Mouse (Mus musculus) embryonic facial prominence, embryonic 12.5 days (tissue): ENCODE measurements at regions not wholly inside any gene's neighbourhood (a gene's known extent, or its start where the extent isn't known, plus 50 kb on each side); places are given as distances from the start of the nearest gene placed in this dataset.
A peak's percentile ranks its signal among the peaks of the same experiment; 100 is the strongest.
"Not testable (repeated sequence)": the region's sequence is repeated elsewhere in the genome, so short reads cannot be mapped to it uniquely, and the experiment has no call there.

Experiments
- ATAC-seq: fragments of 200-750 bp; cut with Nextera tagmentation; 2 replicates; pipeline ENCODE4 v1.8.0; 2017; ENCODE audit not compliant: insufficient number of reproducible peaks, insufficient read depth, low FRiP score, low TSS enrichment
- H3K27ac ChIP-seq: fragments of 300-500 bp; sonication (generic); 2 replicates; pipeline ENCODE4 v1.5.1; 2016; ENCODE audit warnings: mild to moderate bottlenecking
- H3K27me3 ChIP-seq: fragments of 300-500 bp; sonication (generic); 2 replicates; pipeline ENCODE4 v1.6.1; 2016; ENCODE audit warnings: mild to moderate bottlenecking, moderate library complexity
- H3K36me3 ChIP-seq: fragments of 300-500 bp; sonication (generic); 2 replicates; pipeline ENCODE4 v1.6.1; 2016; ENCODE audit warnings: mild to moderate bottlenecking
- H3K4me1 ChIP-seq: fragments of 300-500 bp; sonication (generic); 2 replicates; pipeline ENCODE4 v1.6.1; 2016
- H3K4me2 ChIP-seq: fragments of 300-500 bp; sonication (generic); replicated peaks from 2 replicates; pipeline ENCODE4 v1.6.1; 2016; ENCODE audit warnings: mild to moderate bottlenecking, moderate library complexity
- H3K4me3 ChIP-seq: fragments of 300-500 bp; sonication (generic); 2 replicates; pipeline ENCODE4 v1.5.1; 2016; ENCODE audit warnings: mild to moderate bottlenecking
- H3K9ac ChIP-seq: fragments of 300-500 bp; sonication (generic); 2 replicates; pipeline ENCODE4 v1.6.1; 2016; ENCODE audit warnings: mild to moderate bottlenecking, moderate library complexity
- H3K9me3 ChIP-seq: fragments of 300-500 bp; sonication (generic); 2 replicates; pipeline ENCODE4 v1.6.1; 2016; ENCODE audit warnings: mild to moderate bottlenecking, moderate library complexity
- WGBS: fragments of 180-500 bp; shearing (Covaris S2); methylation state at CpG from one replicate; pipeline ENCODE4 v1.1.7; 2016; 5-methylcytosine and 5-hydroxymethylcytosine counted together

DNA sequence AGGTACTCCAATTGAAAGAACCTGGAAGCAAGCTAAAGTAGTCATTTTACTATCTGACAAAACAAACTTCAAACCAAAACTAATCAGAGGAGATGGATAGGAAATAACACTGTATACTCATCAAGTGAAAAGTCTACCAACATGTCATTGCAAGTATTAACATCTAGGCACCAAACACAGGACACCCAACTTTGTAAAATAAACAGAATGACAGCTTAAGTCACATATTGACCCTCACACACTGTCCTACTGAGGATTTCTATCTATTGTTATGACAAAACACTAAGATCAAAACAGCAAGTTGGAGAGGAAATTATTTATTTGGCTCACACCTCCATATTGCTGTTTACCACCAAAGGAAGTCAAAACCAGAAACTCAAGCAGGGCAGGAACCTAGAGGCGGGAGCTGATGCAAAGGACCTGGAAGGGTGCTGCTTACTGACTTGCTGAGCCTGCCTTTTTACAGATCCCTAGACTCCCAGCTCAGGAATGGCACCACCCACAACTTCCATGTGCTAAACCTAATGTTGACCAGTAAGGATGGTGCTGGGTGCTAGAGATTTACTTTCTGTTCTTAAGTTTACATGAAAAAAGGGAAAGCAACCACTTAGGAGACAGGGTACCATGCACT, 244.2 kb downstream of the Prr30 start:
- Histone ChIP-seq H3K27ac (no peak overlapping the region), H3K9ac (no peak overlapping the region), H3K36me3 (no peaks in the 10 kb centered on the region), H3K4me3 (no peak overlapping the region), H3K27me3 (no peaks in the 10 kb centered on the region), H3K4me1 (0 out of 2 replicates have a peak, but pooled peaks cover under 1% of the 10 kb centered on the region), H3K4me2 (no peak overlapping the region), H3K9me3 (no peaks in the 10 kb centered on the region)
- ATAC-seq = no peak
- WGBS = 86% methylated on average over 1 of the region's 1 CpGs

DNA sequence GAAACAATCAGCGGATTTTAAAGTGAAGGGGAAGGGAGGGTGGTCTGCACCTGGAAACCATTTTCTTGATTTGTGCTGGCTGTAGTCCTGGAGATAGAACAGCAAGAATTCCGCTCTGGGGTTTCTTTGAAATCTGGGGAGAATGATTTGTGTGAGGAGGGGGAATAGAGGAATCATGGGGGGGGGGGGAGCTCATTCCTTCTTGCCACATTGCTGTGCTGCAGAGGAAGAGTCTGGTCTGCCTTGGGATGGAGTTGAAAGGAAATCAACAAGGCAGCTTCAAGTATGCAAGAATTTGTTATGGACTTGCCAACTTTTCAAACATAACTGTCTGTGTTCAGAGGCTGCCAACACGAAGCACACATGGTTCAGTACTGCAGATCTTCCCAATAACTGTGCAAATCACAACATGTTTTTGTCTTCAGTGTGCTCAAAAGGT, 249.4 kb downstream of the Prr30 start:
- 29% methylated on average over 3 of the region's 3 CpGs for WGBS
- no peaks in the 10 kb centered on the region for H3K9me3 ChIP-seq
- ATAC-seq = peak; percentile 81
- H3K9ac ChIP-seq = no peak overlapping the region
- H3K36me3 ChIP-seq = no peaks in the 10 kb centered on the region
- no peaks in the 10 kb centered on the region for H3K27me3 ChIP-seq
- 0 out of 2 replicates have a peak, but pooled peaks cover 4% of the 10 kb centered on the region for H3K4me1 ChIP-seq
- no peak overlapping the region for H3K4me2 ChIP-seq
- H3K27ac ChIP-seq = no peak overlapping the region
- H3K4me3 ChIP-seq = no peak overlapping the region

DNA sequence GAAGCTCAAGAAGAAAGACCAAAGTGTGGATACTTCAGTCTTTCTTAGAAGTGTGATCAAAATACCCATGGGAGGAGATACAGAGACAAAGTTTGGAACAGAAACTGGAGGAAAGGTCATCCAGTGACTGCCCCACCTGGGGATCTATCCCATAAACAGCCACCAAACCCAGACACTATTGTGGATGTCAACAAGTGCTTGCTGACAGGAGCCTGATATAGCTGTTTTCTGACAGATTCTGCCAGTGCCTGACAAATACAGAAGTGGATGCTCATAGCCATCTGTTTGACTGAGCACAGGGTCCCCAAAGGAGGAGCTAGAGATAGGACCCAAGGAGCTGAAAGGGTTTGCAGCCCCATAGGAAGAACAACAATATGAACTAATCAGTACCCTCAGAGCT, 252.5 kb downstream of the Prr30 start:
- H3K4me1 ChIP-seq, H3K9me3 ChIP-seq, ATAC-seq, H3K4me3 ChIP-seq, H3K4me2 ChIP-seq, H3K27me3 ChIP-seq, H3K9ac ChIP-seq, H3K27ac ChIP-seq, H3K36me3 ChIP-seq: not testable (repeated sequence)

DNA sequence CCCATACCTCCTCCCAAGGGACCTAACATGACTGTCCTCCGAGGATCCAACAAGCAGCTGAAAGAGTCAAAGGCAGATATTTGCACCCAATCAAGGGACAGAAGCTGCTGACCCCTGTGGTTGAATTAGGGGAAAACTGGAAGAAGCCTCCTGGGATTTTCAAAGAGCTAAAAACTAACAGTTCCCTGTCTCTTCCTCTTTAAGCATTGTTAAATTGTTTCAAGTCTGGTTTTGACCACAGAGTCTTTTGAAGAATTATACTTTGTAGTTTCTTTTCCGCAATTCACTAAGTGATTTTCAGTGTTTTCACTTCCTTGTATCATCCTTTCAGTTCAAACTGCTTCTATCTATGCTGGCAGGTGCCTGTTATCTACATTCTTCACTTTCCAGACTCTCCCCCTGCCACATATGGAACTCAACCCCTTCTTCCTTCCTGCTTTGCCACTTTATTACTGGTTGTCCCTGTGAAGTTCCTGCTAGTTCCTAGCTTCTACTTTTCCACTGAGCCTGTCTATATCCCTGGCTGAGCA, 262.7 kb downstream of the Prr30 start:
- H3K4me2 ChIP-seq = no peak overlapping the region
- H3K36me3 ChIP-seq = no peaks in the 10 kb centered on the region
- H3K27ac ChIP-seq = no peak overlapping the region
- H3K9me3 ChIP-seq = no peaks in the 10 kb centered on the region
- 71% methylated on average over 2 of the region's 2 CpGs for WGBS
- H3K27me3 ChIP-seq = no peaks in the 10 kb centered on the region
- H3K9ac ChIP-seq = no peak overlapping the region
- no peaks in the 10 kb centered on the region for H3K4me1 ChIP-seq
- no peak for ATAC-seq
- no peak overlapping the region for H3K4me3 ChIP-seq

DNA sequence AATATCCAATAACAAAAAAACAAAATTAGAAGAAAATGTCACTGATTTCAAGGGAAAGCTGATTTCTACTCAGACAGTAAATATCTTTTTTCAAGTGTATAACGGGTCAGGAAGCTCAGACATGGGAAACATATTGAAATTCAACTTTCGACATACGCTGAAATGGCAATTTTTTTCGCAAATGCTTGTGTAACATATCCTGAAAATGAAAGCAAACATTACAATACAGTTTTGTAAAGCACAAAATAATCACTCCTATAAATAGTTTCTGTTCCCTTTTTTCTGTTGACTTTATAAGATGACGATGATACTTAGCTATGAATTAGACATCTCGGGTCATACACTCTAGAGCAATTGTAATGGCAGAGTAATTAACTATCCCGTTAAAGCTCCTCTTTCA, 265.6 kb downstream of the Prr30 start:
- Histone ChIP-seq H3K4me3 (no peak overlapping the region), H3K4me2 (no peak overlapping the region), H3K4me1 (no peaks in the 10 kb centered on the region), H3K9ac (no peak overlapping the region), H3K27me3 (no peaks in the 10 kb centered on the region), H3K9me3 (no peaks in the 10 kb centered on the region), H3K27ac (no peak overlapping the region), H3K36me3 (no peaks in the 10 kb centered on the region)
- no peak for ATAC-seq
- 92% methylated on average over 7 of the region's 7 CpGs for WGBS

DNA sequence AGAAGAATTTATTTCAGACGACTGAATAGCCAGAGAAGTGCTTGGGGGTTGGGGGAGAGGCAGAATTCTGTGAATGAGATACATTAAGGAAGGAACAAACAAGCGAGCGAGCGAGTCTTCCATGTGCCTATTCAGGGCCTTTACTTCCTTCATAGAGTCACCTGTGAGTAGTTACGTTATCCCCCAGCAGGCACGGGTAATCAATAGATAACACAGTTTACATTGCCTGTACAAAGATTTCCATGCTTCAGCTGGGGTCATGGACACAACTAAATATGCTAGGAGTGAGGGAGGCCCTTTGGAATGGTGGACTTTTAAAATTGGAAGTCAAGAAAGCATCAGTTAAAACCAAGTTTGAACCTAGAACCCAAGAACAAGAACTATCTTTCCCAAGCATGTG, 275.2 kb downstream of the Prr30 start:
- WGBS = 87% methylated on average over 6 of the region's 6 CpGs
- H3K4me3 ChIP-seq = no peak overlapping the region
- no peak for ATAC-seq
- no peaks in the 10 kb centered on the region for H3K27me3 ChIP-seq
- no peaks in the 10 kb centered on the region for H3K4me1 ChIP-seq
- H3K9me3 ChIP-seq = no peaks in the 10 kb centered on the region
- no peak overlapping the region for H3K9ac ChIP-seq
- no peak overlapping the region for H3K27ac ChIP-seq
- H3K4me2 ChIP-seq = no peak overlapping the region
- no peaks in the 10 kb centered on the region for H3K36me3 ChIP-seq

DNA sequence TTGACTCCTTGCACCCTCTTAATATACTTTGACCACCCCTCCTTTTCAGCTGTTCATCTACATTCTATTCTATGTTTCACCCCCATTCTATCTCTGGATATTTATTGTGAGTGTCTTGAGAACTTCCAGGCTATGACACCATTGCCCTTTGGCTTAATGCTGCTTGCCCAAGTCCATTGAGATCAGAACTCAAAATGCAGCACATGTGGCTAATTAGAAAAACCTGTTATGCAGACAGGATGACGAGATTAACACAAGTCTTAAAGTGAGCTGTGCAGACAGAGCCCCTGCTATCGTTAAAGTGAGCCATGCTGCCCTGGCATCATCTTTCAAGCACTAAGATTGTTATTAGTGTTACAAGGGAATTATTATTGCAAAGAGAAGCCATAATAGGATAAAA, 299.9 kb downstream of the Prr30 start:
- Histone ChIP-seq H3K27ac (no peak overlapping the region), H3K4me1 (peaks cover 7% of the 10 kb centered on the region), H3K9me3 (no peaks in the 10 kb centered on the region), H3K4me3 (no peak overlapping the region), H3K27me3 (no peaks in the 10 kb centered on the region), H3K36me3 (no peaks in the 10 kb centered on the region), H3K9ac (no peak overlapping the region), H3K4me2 (no peak overlapping the region)
- ATAC-seq = no peak
- 4% methylated on average over 2 of the region's 2 CpGs for WGBS

DNA sequence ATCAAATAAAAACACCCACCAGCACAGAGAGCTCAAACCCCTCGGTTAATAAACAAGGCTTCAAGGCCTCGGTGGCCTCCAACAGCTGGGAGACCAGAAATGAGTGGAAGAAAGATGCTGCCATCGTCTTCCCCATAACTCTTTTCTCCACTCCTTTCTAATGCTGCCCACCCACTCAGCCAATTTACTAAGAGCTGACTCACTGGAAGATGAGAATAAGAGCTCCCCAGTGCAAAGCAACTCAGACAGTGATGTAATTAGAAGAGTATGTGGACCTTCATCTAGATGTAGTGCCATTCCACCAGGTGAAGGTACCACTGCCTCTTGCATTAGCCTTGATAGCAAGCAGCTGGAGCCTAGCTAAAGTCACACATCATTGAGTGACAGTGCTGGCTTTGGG, 301.1 kb downstream of the Prr30 start:
- no peak overlapping the region for H3K4me2 ChIP-seq
- peaks cover 7% of the 10 kb centered on the region for H3K4me1 ChIP-seq
- H3K27ac ChIP-seq = no peak overlapping the region
- no peaks in the 10 kb centered on the region for H3K9me3 ChIP-seq
- WGBS = 38% methylated on average over 3 of the region's 3 CpGs
- no peak overlapping the region for H3K9ac ChIP-seq
- no peaks in the 10 kb centered on the region for H3K36me3 ChIP-seq
- no peak overlapping the region for H3K4me3 ChIP-seq
- ATAC-seq = no peak
- H3K27me3 ChIP-seq = no peaks in the 10 kb centered on the region

DNA sequence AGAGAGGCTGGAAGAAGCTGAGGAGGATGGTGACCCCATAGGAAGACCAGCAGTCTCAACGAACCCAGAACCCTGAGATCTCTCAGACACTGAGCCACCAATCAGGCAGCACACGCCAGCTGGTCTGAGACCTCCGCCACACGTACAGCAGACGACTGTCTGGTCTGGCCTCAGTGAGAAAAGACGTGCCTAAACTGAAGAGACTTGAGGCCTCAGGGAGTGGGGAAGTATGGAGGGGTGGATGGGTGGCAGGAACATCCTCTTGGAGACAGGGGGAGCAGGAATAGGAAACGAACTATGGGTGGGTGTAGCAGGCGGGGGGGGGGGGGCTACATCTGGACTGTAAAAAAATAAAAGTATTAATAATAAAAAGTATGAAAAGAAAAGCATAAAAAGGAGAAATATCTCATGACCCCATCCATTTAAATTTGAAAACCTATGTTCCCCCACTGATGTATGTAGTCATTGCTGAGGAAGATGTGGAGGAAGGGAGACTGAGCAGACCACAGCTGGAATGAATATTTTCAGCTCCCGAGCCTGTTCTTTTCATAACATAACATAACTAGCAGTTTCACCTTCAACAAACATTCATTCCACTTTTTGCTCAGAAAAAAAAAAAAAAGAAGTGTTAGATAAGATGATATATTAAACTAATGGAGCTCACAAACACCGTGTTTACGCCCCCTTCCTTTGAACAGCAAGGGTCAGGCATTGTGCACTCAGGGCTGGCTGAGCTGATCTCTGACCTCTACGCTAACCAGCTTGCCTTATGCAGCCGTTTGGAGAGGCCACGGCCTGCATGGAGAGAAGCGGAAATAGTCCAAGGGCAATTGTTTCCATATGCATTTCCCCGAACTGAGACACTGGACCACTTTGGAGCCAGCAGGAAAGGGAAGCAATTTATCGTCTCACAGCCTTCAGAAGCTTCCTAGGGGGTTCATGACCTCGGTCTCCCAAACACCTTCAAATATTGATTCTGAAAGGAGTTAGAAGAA, 310.7 kb downstream of the Prr30 start:
- H3K27me3 ChIP-seq = no peaks in the 10 kb centered on the region
- H3K27ac ChIP-seq = peak overlapping the region; percentile 82
- H3K9ac ChIP-seq = no peak overlapping the region
- no peaks in the 10 kb centered on the region for H3K9me3 ChIP-seq
- 0 out of 2 replicates have a peak, but pooled peaks have one; percentile 22 for ATAC-seq
- no peak overlapping the region for H3K4me2 ChIP-seq
- no peak overlapping the region for H3K4me3 ChIP-seq
- no peaks in the 10 kb centered on the region for H3K36me3 ChIP-seq
- peaks cover 11% of the 10 kb centered on the region for H3K4me1 ChIP-seq
- WGBS = 17% methylated on average over 18 of the region's 18 CpGs

DNA sequence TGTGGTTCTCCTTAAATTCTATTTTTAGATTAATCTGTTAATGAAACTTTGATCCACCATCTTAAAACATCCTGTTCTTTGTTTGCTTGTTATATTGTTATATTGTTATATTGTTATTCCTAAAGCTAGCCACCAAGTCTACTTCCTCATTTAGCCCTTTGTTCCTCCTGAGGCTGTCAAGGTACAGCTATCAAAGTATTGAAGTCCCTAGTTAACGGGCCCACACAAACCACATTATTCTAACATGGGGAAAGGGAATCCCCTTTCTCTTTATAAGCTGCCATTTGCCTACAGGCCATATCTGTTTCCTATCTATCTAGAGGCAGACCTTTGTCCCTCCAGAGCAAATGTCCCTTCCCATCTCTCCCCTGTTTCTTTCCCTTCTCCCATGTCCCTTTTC, 317.0 kb downstream of the Prr30 start:
- H3K9me3 ChIP-seq = no peaks in the 10 kb centered on the region
- no peaks in the 10 kb centered on the region for H3K36me3 ChIP-seq
- H3K27ac ChIP-seq = no peak overlapping the region
- no peak overlapping the region for H3K4me2 ChIP-seq
- no peaks in the 10 kb centered on the region for H3K4me1 ChIP-seq
- 60% methylated on average over 1 of the region's 1 CpGs for WGBS
- H3K4me3 ChIP-seq = no peak overlapping the region
- H3K27me3 ChIP-seq = no peaks in the 10 kb centered on the region
- ATAC-seq = no peak
- H3K9ac ChIP-seq = no peak overlapping the region

DNA sequence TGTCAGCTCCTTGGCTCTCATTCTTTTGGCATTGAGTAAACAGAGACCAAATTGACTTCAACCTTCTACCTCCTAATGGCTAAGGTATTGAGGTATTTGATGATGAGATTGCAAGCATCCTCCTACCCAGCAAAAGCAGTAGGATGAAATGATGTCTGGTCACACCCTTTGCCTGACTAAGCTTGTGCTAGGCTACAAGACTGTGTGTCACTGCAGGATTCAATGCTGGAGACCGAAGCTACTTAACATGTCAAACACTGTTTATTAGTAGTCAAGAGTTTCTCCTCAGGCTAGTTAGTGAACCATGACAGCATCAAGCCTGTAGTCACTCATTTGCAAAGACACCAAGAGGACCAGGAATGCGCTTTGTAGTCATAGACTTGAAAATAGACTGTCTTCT, 320.0 kb downstream of the Prr30 start:
- Histone ChIP-seq H3K27ac (no peak overlapping the region), H3K4me3 (no peak overlapping the region), H3K9me3 (no peaks in the 10 kb centered on the region), H3K36me3 (no peaks in the 10 kb centered on the region), H3K27me3 (no peaks in the 10 kb centered on the region), H3K4me1 (no peaks in the 10 kb centered on the region), H3K4me2 (no peak overlapping the region), H3K9ac (no peak overlapping the region)
- no peak for ATAC-seq
- 68% methylated on average over 2 of the region's 2 CpGs for WGBS

DNA sequence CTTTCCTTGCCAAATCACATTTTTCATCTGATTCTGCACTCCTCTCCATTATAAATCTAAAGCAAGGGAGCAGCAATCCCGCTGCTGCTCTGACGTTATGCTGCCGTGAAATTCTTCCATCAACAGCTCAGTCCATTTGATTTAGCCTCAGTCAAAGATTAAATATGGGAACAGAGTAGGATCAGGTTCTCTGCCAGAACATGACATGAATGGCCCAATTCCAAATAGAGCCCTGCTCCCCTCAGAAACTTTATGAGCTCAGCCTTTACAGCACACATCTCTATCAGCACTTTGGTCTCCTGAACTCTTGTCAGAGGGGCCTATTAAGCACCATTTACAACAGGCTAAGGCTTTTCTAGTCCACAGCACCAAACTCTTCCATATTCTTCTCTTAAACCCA, 332.3 kb downstream of the Prr30 start:
- H3K4me2 ChIP-seq = no peak overlapping the region
- WGBS = 69% methylated on average over 3 of the region's 3 CpGs
- H3K27ac ChIP-seq = no peak overlapping the region
- no peak overlapping the region for H3K4me3 ChIP-seq
- H3K27me3 ChIP-seq = no peaks in the 10 kb centered on the region
- H3K9me3 ChIP-seq = no peaks in the 10 kb centered on the region
- no peak for ATAC-seq
- no peaks in the 10 kb centered on the region for H3K4me1 ChIP-seq
- no peaks in the 10 kb centered on the region for H3K36me3 ChIP-seq
- no peak overlapping the region for H3K9ac ChIP-seq
